Mouse (Mus musculus) heart, embryonic 14.5 days (tissue): ENCODE measurements at regions not wholly inside any gene's neighbourhood (a gene's known extent, or its start where the extent isn't known, plus 50 kb on each side); places are given as distances from the start of the nearest gene placed in this dataset.

Experiments
- ATAC-seq: fragments of 200-750 bp; cut with Nextera tagmentation; 2 replicates; pipeline ENCODE4 v1.8.0; 2017; ENCODE audit warnings: low read depth, moderate TSS enrichment; ENCODE audit not compliant: insufficient number of reproducible peaks, insufficient read depth, low FRiP score
- H3K27ac ChIP-seq, 2 experiments: fragments of 200-500 bp in 1 of 2; fragments of 300-500 bp in 1 of 2; sonication (generic) in 1 of 2; replicated peaks in 1 of 2; 2 replicates each; pipeline ENCODE4 v1.5.1; 2012 to 2014; ENCODE audit warnings: low read depth in 2 of 2, low read length in 2 of 2, control low read depth in 1 of 2, mild to moderate bottlenecking in 1 of 2, mixed read lengths in 1 of 2; ENCODE audit not compliant: control insufficient read depth in 1 of 2, insufficient read depth in 1 of 2
- H3K27me3 ChIP-seq: fragments of 300-500 bp; sonication (generic); 2 replicates; pipeline ENCODE4 v1.6.1; 2014; ENCODE audit warnings: mild to moderate bottlenecking, low read length, control low read depth; ENCODE audit not compliant: control insufficient read depth, insufficient read depth
- H3K36me3 ChIP-seq: fragments of 300-500 bp; sonication (generic); 2 replicates; pipeline ENCODE4 v1.6.1; 2014; ENCODE audit warnings: mild to moderate bottlenecking, control low read depth, low read length, mixed read lengths; ENCODE audit not compliant: control insufficient read depth, insufficient read depth
- H3K4me1 ChIP-seq, 2 experiments: fragments of 200-500 bp in 1 of 2; fragments of 300-500 bp in 1 of 2; sonication (generic) in 1 of 2; 2 replicates each; pipeline ENCODE4 v1.6.1; 2012 to 2014; ENCODE audit warnings: low read length in 2 of 2, control low read depth in 1 of 2, mixed read lengths in 1 of 2; ENCODE audit not compliant: control insufficient read depth in 2 of 2, insufficient read depth in 2 of 2
- H3K4me2 ChIP-seq: fragments of 300-500 bp; sonication (generic); 2 replicates; pipeline ENCODE4 v1.6.1; 2014; ENCODE audit warnings: mild to moderate bottlenecking, low read length
- H3K4me3 ChIP-seq, 2 experiments: fragments of 200-500 bp in 1 of 2; fragments of 300-500 bp in 1 of 2; sonication (generic) in 1 of 2; 2 replicates each; pipeline ENCODE4 v1.5.1; 2012 to 2014; ENCODE audit warnings: low read length in 2 of 2, mild to moderate bottlenecking in 2 of 2, control low read depth in 1 of 2, low read depth in 1 of 2, moderate library complexity in 1 of 2; ENCODE audit not compliant: control insufficient read depth in 1 of 2, insufficient read depth in 1 of 2
- H3K9ac ChIP-seq: fragments of 300-500 bp; sonication (generic); 2 replicates; pipeline ENCODE4 v1.6.1; 2014; ENCODE audit warnings: mild to moderate bottlenecking, low read length
- H3K9me3 ChIP-seq: fragments of 300-500 bp; sonication (generic); 2 replicates; pipeline ENCODE4 v1.6.1; 2016; ENCODE audit warnings: low read length, control low read depth; ENCODE audit not compliant: control insufficient read depth
- WGBS: fragments of 180-500 bp; shearing (Covaris S2); extraction: QIAGEN DNeasy Blood & Tissue Kit; methylation state at CpG from one replicate; pipeline ENCODE4 v1.1.7; 2014; 5-methylcytosine and 5-hydroxymethylcytosine counted together

DNA sequence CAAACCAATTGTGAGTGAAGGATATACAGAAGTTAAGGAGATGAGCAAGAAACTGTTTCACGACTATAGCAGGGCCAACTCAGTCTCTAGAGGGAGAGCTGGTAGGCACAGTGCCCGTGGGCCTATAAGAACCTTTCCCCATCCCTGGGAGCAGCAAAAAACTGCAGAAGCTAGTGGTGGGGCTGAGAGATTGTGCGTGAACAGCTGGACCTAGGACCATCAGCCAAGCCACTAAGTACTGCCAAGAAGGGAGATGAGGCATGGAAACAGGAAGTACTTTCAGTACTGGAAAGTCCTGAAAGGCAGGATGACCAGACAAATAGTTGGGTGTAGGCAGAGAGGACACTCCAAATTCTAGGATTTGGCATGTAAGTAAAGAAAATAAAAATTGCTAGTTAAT lies 248.9 kb downstream of the Insc start:
- H3K27ac ChIP-seq = no peak overlapping the region
- H3K4me3 ChIP-seq = no peak overlapping the region
- ATAC-seq = no peak
- WGBS = 76% methylated on average over 3 of the region's 3 CpGs
- H3K36me3 ChIP-seq = no peaks in the 10 kb centered on the region
- no peaks in the 10 kb centered on the region for H3K9me3 ChIP-seq
- no peaks in the 10 kb centered on the region for H3K27me3 ChIP-seq
- peaks cover 2 to 4% of the 10 kb centered on the region in 2 experiments; a peak in 2 of 4 replicates for H3K4me1 ChIP-seq
- no peak overlapping the region for H3K9ac ChIP-seq
- no peak overlapping the region for H3K4me2 ChIP-seq

DNA sequence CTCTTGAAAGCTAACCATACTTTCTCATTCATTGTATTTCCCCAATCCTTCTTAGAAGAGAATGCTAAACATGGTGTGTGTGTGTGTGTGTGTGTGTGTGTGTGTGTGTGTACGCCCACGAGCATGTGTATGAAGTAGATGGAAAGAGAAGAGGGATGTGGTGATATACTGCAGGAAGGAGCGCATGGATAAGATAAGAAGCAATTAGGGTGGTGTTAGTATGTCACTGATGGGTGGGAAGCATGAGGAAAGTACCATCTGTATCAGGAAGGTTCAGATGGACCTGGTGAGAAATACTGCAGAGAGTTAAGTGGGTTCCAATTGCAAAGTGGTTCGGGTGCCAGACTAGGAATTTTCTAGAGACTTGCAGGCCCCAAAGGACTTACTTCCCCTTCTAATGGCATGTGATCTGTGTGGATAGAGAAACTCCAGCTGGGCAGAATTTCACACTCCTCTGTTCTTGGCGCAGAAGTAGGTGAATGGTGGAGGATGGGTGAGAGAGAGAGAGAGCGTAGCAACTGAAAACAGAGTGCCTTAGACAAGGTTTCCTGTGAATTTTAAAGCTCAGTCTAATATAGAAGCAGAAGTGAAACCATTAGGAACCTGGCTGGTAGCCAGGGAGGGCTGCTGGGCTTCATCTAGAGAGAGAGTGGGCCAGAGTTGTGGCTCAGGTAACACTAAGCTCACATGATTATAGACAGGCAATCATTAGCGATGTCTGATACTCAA lies 257.5 kb downstream of the Insc start:
- no peak for ATAC-seq
- Histone ChIP-seq H3K4me3 (no peak overlapping the region), H3K36me3 (no peaks in the 10 kb centered on the region), H3K9me3 (no peaks in the 10 kb centered on the region), H3K27me3 (no peaks in the 10 kb centered on the region), H3K4me2 (no peak overlapping the region), H3K4me1 (peaks cover 4 to 13% of the 10 kb centered on the region in 2 experiments; a peak in 2 of 4 replicates), H3K27ac (0 out of 4 replicates have a peak overlapping the region, but pooled peaks of 1 of the 2 experiments have one; percentile 9), H3K9ac (no peak overlapping the region)
- 42% methylated on average over 7 of the region's 7 CpGs for WGBS

DNA sequence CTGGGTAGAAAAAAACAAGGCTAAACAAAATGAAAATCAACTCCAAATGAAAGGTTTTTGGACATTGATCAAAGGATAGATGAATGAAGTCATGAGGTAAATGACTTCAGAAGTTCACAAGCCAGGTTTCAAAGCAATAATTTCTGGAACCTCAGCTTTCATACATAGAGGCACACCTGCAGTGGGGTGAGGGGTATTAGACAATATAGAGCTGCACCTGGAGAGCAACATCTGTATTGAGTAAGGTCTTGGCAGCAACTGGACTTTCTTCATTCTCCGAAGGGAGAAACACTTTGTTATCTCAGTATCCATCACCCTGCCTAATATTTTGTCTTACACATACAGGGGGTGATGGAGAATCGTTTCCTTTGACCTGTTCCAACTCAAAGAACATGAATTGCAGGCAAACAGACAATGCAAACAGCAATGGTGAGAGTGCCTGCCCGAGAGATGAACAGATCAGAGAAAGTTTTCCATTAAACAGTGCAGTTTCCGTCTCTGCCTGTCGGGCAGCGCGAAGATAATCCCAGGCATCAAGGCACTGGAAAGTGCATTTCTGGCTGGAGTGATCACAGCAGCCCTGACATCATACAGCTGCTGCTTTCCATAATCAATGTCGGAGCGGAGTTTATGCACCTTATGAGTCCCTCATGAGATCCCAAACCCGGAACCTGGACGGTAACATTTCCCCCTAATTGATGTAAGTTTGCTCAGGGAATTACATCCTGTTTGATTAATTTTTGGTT lies 270.9 kb downstream of the Insc start:
- Histone ChIP-seq H3K4me1 (no peaks in the 10 kb centered on the region; a peak in 1 of 4 replicates), H3K9me3 (no peaks in the 10 kb centered on the region), H3K27ac (no peak overlapping the region), H3K4me3 (no peak overlapping the region), H3K36me3 (no peaks in the 10 kb centered on the region), H3K27me3 (no peaks in the 10 kb centered on the region), H3K9ac (no peak overlapping the region), H3K4me2 (no peak overlapping the region)
- ATAC-seq = no peak
- 63% methylated on average over 11 of the region's 11 CpGs for WGBS

DNA sequence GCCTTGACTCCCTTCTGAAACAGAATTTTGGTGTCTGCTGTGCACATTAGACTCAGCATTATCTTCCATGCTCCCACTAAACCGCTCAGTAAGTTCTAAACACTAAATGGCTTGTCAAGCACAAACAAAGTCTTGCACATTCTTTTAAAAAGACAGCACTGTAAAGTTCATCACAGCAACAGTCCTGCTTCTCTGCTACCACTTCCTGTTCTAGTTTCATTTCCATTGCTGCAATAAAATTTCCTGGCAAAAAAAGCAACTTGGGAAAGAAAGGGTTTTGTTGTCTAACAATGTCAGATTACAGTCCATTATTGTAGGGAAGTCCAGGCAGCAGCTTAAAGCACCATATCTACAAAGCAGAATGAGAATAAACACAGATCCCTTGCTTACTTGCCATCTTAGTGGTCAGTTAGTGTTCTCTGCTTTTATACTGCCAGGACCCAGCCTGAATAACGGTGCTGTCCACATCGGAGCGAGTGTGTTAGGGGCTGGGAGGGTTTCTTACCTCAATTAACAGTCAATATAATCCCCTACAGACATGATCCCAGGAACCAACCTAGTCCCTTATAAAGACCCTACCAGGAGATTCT lies 276.0 kb downstream of the Insc start:
- peak overlapping the region; percentile 18 to 33; a peak in 2 of 4 replicates for H3K27ac ChIP-seq
- whole genome bisulfite sequencing = 67% methylated on average over 4 of the region's 4 CpGs

DNA sequence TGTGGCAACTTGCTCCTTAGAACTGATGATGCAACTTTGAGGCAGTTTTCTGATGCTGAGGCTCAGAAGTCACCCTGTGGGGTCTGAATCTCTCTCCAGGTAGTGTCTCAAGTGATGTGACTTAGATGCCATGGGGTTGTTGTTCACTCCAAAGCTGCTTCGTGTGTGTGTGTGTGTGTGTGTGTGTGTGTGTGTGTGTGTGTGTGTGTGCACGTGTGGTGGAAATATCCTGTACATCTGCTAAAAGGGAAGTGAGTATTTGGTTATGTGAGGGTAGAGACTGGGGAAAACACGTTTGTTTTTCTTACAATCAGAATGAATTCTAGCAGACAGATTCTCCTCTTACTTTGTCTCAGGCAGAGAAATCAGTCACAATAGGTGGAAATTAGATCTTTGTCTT lies 276.5 kb downstream of the Insc start:
- Histone ChIP-seq H3K4me1 (no peaks in the 10 kb centered on the region), H3K4me3 (no peak overlapping the region), H3K27me3 (no peaks in the 10 kb centered on the region), H3K9me3 (no peaks in the 10 kb centered on the region), H3K4me2 (no peak overlapping the region), H3K27ac (peak overlapping the region in 1 of 2 experiments; percentile 33; a peak in 1 of 4 replicates), H3K9ac (no peak overlapping the region), H3K36me3 (no peaks in the 10 kb centered on the region)
- 49% methylated on average over 3 of the region's 3 CpGs for WGBS
- no peak for ATAC-seq

More for the DNA sequence above, 276.0 kb downstream of the Insc start:
- no peak for ATAC-seq
- Histone ChIP-seq H3K4me1 (no peaks in the 10 kb centered on the region; a peak in 1 of 4 replicates), H3K36me3 (no peaks in the 10 kb centered on the region), H3K4me3 (no peak overlapping the region), H3K9ac (no peak overlapping the region), H3K27me3 (no peaks in the 10 kb centered on the region), H3K4me2 (no peak overlapping the region), H3K9me3 (no peaks in the 10 kb centered on the region)

DNA sequence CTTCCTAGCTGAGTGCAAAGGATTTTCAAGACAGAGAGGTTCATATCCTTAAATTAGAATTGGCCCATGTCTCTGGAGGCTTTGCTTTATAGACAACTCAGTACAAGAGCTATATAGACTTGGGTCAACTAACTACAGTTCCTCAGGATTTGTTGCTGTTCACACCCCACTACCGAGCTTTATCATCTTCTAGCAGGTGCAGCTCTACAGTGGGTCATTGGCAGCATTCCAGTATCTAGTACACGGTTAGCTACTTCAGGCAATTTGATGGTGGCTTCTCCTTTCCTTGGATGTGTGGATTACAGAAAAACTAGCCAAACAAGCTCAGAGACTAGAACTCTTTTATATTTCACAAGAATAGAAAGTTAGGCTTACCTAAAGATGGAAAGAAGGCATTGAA lies 282.3 kb downstream of the Insc start:
- Histone ChIP-seq H3K36me3 (no peaks in the 10 kb centered on the region), H3K4me1 (no peaks in the 10 kb centered on the region), H3K4me2 (no peak overlapping the region), H3K9ac (no peak overlapping the region), H3K4me3 (no peak overlapping the region), H3K27ac (no peak overlapping the region), H3K27me3 (no peaks in the 10 kb centered on the region), H3K9me3 (no peaks in the 10 kb centered on the region)
- ATAC-seq = no peak
- WGBS = 27% methylated on average over 2 of the region's 2 CpGs

DNA sequence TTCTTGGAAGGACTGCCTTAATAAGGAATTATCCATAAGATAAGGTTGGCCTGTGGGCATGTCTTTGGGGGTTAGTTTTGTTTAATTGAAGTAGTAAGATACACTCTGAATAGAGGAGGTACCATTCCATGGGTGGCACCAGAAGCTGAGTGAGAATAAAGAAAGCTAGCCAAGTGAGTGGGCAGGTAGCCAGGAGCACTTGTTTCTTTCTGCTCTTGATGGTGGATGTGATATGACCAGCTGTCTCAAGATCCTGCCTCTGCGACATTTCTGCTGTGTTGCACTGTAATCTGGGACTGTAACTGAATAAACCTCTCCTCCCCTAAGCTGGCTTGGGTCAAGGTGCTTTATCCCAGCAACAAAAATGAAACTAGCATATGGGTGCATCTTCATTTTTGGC lies 284.2 kb downstream of the Insc start:
- no peak for ATAC-seq
- 50% methylated on average over 1 of the region's 1 CpGs for WGBS
- H3K4me3 ChIP-seq = no peak overlapping the region
- H3K4me1 ChIP-seq = no peaks in the 10 kb centered on the region
- H3K27me3 ChIP-seq = no peaks in the 10 kb centered on the region
- no peak overlapping the region for H3K9ac ChIP-seq
- H3K9me3 ChIP-seq = no peaks in the 10 kb centered on the region
- H3K27ac ChIP-seq = no peak overlapping the region
- H3K4me2 ChIP-seq = no peak overlapping the region
- H3K36me3 ChIP-seq = no peaks in the 10 kb centered on the region
